Mouse (Mus musculus) CH12F3 (cell line): ENCODE data around the gene Myh7b.

Experiments
- in situ Hi-C: fragments of 300-500 bp; cut with MboI; formaldehyde crosslinking; loops from 2 replicates; pipeline ENCODE4 v1.14.3; 2020; ENCODE audit warnings: low sequenced_read_pairs

Myh7b gene

DNA sequence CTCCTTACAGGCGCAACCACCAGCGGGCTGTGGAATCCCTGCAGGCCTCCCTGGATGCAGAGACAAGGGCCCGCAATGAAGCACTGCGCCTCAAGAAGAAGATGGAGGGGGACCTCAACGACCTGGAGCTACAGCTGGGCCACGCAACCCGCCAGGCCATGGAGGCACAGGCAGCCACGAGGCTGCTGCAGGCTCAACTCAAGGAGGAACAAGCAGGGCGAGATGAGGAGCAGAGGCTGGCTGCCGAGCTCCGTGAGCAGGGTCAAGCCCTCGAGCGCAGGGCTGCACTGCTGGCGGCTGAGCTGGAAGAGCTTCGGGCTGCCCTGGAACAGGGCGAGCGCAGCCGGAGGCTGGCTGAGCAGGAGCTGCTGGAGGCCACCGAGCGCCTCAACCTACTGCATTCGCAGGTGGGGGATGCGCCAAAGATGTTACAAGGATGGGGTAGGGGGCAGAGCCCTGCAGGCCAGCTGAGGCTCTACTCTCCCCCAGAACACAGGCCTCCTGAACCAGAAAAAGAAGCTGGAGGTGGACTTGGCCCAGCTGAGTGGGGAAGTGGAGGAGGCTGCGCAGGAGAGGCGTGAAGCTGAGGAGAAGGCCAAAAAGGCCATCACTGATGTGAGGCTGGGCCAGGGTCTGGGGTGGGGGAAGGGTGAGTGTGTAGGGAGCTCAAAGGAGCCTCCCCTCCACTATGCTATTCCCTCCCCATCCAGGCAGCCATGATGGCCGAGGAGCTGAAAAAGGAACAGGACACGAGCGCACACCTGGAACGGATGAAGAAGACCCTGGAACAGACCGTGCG lies 21.3 kb downstream of the Myh7b start:
- in situ Hi-C loops = no loop called here

DNA sequence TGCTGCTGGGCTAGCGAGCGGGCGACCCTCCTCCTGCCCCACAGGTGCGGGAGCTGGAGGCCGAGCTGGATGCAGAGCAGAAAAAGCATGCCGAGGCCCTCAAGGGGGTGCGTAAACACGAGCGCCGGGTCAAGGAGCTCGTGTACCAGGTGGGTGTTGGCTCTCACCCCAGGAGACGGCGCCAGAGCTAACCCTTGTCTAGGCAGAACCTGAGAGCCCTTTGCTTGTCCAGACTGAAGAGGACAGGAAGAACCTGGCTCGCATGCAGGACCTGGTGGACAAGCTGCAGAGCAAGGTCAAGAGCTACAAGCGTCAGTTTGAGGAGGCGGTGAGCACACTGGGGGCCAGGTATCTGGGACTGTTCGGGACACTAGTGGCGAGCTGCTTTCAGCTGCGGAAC lies 22.1 kb downstream of the Myh7b start:
- in situ Hi-C loops = no loop called here

DNA sequence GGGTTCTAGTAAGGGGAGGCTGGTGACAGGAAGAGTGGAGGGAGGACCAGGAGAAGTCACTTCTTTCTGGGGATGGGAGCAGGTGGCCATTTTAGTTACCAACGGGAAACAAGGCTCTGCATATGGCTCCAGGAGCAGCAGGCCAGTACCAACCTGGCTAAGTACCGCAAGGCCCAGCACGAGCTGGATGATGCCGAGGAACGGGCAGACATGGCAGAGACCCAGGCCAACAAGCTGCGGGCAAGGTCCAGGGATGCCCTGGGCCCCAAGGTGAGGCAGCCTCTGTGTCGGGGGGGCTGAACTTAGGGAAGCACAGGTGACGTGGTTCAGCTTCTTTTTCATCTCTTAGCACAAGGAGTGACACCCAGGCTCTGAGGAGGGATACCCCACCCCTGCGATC lies 22.7 kb downstream of the Myh7b start:
- in situ Hi-C loops = no loop called here

DNA sequence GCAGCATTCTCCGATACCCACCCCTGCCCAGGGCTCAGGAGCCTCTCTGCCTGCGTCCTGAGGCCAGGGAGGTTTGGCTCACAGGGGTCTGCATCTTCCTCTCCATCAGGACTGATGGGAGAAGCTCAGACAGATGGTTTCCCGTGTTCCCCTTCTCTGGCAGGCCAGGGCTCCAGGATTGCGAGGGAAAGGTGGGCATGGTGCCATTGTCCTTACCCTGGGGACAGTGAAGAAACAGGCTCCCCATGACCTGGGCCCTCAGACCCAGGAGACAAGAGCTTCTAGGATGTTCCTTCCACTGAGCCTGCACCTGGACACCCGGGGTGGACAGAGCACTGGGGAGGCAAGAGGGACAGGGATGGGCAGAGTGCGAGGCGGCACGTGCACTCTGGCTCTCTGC lies 23.6 kb downstream of the Myh7b start:
- in situ Hi-C loops = no loop called here

DNA sequence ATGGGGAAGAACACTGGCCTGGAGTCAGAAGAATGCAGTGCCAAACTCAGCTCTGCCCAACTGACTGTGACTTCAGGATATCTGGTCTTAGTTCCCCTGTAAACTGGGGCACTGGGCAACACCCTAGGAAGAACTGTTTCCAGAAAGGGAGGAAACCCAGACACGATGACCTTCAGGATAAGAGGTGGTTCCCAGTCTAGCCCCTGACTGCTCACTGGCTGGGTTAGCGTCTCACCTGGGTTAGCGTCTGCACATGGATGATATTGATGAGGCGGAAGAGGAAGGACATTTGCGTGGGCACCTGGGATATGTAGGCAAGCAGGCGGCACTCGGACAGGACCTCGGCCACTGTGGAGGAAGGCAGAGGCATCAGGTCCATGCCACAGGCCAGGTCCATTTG lies 24.9 kb downstream of the Myh7b start:
- in situ Hi-C loops = no loop called here

DNA sequence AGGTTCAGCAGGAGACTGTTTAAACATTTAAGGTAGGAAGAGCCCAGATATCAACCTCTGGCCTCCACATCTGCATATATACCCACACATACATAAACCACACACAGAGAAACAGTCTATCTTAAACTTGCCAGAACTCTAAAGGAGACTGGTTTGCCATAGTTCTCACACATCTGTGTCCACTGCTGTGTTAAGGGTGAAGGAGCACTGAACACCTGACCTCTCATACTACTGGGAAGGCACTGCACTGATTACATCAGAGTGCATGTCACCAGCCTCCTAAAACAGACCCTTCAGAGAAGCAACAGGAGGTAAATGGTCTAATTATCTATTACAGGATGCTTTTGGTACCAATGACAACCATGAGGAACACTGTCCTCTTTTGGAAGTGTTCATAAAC lies 25.9 kb downstream of the Myh7b start:
- in situ Hi-C loops = no loop called here

DNA sequence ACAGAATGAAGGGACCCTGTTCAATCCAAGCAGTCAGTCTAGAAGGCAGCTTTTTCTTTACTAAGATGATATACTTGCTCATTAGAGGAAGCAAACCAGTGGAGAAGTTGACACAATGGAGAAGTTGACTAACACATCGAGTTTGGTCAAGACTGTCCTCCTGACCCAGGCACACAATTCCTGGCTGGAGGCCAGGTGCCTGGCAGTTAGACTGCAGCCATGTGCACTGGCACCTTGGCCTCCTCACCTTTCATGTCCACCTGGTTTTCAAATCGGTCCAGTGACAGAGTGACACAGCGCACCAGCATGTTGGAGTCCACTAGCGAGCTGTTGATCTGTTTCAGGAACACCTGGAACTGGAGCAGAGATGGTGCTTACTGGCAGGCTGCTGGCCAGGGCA lies 26.4 kb downstream of the Myh7b start:
- in situ Hi-C loops = no loop called here

DNA sequence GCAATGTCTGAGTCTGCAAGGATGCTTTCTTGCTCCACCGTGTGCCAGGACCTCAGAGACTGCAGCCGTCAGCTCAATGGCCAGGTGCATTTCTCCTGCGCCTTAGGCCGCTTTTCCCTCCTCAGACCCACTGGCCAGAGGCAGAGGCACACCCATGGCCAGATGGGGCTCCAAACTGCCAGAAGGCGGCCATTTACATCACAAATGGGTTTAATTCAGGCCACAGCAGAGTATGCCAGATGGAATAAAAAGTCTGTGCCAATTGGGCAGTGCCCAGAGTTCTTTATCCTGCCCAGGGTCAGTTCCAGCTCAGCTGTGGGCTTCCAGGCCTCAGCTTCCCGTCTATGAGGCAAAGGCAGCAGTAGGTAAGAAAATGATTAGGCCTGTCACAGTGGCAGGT lies 29.6 kb downstream of the Myh7b start:
- in situ Hi-C loops = no loop called here

DNA sequence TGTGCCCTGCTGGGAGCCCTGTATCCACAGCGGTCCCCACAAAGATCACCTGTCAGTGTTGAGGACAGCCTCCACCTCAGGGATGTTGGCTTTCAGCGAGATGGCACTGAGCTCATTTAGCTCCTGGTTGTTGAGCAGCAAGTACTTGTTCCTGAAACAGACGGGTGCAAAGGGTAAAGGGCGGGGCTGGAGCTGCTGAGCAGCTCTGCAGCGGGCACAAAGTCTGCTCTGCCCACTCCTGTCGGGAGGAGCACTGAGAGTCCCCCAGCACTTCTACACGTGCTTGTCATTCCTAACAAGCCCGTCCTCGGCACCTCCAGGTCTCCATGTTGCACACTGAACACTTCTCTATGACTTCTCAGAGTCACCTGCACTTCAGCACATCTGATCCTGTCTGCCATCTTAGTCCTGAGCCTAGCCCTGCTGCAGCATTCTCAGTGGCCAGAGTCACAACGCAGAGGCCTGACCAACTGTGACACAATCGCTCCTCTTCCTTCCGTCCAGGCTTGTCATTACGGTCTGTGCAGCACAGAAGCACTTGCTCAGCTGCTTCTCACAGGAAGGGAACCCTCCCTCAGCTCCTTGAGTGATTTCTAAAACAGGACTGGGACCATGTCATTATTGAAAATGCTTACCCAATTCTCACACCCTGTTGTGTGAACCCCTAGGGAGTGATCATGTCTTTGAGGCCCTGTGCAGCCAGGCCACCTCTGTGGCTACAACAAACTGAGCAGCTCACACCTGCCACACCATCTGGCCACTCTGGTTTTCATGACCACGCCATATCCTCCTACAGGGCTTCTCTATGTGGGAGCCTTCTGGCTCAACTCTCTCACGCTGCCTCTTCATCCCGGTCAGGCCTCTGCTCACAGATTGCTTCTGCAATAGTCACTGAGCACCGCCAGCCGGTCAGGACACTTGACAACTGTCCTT lies 30.8 kb downstream of the Myh7b start:
- in situ Hi-C loops = no loop called here

DNA sequence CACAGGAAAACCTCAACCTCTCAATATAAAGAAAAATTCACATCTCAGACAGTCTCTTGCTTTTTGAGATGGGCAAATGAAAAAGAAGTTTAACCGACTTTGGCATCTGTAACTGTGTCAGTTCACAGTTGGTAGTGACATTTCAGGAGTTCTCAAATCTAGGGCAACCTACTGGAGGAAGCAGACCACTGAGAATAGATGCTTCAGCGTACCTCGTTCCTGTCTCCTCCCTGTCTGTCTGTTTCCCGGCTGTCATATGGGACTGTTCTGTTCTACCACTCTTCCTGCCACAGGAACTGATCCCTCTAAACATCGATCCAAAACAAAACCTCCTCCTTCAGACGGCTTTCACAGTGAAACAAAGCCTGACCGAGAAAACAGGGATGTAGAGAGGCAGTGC lies 34.7 kb downstream of the Myh7b start:
- in situ Hi-C loops = no loop called here

DNA sequence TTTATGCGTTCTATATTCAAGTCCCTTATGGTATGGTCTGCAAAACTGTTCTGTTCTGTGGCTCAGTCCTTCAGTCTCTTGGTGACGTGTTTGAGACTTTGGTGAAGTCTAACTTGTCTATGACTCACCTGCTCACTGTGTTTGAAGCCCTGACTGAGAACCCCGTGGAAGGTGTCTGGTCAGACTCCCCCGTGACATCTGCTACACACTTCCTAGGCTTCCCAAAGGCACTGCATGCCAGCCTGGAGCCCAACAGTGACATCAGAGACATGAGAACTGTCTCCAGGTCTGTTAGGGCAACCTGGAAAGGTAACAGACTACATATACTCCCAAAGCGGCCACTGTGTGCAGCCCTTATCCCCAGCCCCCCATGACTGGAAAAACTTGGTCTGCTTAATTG lies 41.6 kb downstream of the Myh7b start:
- in situ Hi-C loops = no loop called here

DNA sequence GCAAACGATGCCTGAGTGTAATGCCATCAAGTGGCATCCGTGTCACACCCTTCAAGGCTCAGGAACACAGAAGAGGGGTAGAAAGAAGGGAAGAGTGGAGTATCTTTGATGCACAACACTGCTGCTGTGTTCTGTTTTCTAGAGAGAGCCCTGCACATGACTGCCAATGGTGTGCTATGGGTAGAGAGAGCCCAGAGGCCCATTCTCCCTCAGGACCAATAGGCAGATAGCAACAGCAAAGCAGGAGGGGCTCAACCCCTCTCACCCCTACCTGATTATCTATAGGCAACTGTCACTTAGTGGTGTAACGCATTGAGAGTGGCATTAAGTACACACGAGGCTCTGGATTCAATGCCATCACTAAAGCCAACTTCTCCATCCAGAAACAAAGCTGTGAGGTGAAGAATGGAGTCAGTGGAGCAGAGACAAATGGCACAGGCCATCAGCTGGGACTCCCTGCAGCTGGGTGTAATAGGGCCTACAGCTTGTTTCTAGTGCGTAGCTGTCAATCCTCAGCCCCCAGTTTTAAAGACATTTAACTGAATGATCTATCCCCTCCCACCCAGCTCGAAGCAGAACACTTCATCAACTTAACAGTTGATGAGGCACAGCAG lies 44.9 kb downstream of the Myh7b start:
- in situ Hi-C loops = no loop called here

DNA sequence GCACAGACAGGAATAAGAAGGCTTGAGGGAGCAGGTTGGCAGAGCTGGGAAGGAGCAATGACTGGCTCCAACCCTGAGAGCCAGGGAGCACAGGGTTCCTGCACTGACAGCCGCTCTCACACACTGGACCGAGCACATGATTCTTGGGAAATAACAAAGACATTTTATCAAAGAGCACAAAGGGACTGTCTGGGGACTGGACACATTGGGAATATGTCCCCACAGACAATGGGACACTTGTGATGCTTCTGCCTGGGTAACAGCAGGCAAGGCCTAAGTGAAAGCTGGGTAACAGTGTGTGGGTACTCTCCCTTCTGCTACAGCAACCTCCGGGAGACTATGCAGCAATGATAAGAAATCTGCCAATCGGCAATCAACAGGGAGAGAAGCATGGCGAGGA lies 51.4 kb downstream of the Myh7b start:
- in situ Hi-C loops = no loop called here

DNA sequence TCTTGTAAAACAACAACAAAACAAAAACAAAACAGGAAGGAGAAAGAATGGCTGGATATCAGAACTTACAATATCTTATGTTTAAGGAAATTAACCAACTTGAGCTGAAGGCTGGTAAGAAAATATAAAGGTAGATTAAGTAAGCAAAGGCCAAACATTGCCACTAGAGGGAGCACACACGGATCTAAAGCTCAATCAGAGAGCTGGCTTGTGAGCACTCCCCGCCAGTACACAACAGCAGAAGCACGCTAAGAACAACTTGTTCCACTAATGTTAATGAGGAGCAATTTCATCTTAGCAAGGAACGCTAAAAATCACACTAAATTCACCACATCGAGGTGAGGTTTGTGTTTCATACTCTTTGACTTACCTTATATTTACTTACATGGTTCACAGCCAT lies 52.1 kb downstream of the Myh7b start:
- in situ Hi-C loops = no loop called here

DNA sequence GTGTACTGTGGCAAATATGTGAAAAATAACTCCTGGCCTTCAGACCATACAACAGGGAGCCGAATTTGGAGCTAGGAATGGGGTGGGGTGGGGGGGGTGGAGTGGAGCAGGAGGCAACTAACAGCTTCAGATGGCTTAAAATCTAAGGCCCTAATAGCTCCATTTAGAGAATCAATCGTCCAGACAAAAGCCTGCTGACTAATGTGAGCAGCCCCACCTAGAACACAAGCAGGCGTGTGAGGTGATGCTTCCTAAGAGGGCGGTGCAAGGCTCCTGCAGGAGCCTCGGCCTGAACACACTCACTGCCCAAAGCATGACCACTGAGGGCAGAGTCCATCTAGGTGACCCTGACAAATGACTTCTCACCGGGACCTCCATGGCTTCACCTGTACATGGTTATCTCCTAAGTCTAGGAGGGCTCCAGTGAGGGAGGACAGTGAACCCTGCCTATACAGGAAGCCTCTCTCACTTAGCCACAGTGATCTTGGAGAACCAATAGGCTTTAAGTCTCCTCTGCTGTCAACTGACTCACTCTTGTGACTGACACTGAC lies 53.0 kb downstream of the Myh7b start:
- in situ Hi-C loops = no loop called here

DNA sequence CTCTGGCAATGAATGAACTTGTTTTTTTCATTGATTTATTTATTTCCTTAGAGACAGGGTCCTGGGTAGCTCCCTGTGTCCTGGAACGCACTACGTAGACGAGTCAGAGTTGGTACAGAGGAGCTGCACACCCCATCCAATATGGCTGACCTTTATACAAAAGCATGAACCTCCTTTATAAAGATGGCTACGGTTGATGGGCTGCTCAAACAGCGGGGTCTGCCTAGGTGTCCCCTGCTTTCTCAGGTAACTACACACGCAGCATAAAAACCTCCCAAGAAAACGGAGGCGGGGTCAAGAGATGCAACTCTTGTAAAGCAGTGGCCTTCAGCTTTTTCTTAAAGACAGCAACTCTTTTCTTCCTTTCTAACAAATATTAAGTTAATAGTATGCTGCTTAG lies 56.9 kb downstream of the Myh7b start:
- in situ Hi-C loops = no loop called here

DNA sequence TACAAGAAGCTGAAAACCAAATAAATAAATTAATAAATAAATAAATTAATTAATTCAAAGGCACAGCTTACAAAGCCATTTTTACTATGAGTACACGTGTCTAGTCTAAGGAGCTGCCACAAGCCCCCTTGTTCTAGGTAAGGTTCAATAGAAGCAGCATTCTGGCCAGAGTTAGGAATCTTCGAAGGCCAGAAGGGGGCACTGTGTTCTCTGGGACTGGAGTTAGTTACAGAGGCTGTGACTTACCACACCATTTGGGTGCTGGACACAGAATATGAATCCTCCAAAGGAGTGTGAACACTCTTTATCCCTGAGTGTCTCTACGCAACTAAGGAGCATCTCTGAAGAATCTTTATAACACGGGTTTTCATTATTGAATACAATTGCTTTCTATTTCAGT lies 57.4 kb downstream of the Myh7b start:
- in situ Hi-C loops = no loop called here

DNA sequence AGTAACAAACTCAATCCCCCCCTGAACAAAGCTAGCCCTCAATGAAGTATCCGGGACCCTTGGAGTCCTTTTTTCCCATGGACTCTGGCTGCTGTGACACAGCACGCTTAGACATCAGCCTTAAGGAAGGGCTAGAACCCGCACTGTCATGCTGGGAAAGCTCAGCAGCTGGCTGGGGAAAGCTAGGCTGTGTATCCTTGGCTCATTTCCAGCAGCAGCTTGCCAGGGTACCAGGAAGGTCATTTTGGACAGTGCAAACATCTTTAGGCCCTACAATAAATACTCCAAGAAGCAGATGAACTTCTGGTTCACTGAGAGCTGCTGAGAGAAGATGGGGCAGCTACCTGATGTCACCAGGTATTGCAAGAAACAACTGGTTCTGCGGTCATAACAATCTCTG lies 60.2 kb downstream of the Myh7b start:
- in situ Hi-C loops = loop anchor here (10.0 kb wide), 1 partner anchor 274 kb away; the partner anchor contains the start of genes Gdf5 and Gm15557

DNA sequence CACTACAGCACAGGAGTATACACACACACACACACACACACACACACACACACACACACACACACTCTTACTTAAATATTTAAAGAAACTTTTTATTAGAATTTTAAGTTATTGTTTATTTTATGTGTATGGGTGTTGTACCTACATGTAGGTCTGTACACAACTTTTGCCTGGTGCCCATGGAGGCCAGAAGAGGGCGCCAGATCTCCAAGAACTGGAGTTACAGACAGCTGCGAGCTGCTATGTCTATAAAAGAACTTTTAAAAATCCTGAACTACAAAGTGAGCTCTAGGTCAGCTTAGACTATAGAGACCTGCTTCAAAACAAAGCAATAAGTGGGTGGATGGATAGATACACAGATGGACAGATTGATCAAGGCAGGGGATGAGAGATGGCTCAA lies 62.5 kb downstream of the Myh7b start:
- in situ Hi-C loops = loop anchor here (10.0 kb wide), 1 partner anchor 271 kb away; the partner anchor contains the start of genes Gdf5 and Gm15557

DNA sequence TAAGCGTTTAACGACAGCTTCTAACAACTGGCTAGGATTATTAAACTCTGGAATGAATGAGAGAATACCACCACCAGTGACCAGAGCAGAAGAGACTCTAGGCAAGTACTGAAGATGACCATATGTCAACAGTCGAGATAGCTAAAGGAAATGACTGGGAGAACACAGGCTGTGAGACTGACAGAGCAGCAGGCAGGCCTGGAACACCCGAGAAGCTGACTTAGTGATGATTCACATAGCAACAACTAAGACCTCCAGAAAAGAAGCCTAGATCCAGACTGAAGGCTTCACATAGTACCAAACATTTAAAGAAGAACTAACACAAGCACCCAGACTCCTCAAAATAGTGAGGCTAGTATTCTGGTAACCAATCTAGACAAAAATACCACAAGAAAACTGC lies 64.1 kb downstream of the Myh7b start:
- in situ Hi-C loops = loop anchor here (5.0 to 10.0 kb wide), 2 partner anchors 82 to 270 kb away; partner anchors contain the start of genes Gdf5 and Gm15557

DNA sequence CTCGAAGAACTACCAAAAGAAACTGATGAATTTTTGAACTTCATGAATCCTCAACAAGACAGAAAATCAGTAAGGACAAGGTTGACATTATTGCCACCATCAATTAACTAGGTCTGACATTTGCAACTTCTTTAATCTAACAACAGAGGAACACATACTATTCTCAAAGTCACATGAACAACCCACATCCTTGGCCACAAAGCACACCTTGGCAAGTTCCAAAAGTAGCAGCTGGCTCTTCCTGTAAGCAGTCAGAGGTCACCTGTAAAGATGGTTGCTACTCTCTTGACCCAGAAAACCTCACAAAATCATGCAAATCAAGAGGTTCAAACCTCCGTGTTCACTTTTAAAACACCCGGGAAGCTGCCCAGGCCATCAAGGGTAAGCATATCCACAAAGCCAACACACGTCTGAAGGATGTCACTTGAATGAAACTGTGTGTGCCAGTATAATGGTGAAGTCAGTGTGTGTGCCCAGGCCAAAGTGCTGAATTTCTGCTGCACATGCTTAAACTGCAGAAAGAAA lies 68.6 kb downstream of the Myh7b start:
- in situ Hi-C loops = loop anchor here (5.0 to 10.0 kb wide), 2 partner anchors 78 to 265 kb away; partner anchors contain the start of genes Gdf5 and Gm15557
